ENCODE assay signal across 11 mouse cellular contexts in the genomic region with DNA sequence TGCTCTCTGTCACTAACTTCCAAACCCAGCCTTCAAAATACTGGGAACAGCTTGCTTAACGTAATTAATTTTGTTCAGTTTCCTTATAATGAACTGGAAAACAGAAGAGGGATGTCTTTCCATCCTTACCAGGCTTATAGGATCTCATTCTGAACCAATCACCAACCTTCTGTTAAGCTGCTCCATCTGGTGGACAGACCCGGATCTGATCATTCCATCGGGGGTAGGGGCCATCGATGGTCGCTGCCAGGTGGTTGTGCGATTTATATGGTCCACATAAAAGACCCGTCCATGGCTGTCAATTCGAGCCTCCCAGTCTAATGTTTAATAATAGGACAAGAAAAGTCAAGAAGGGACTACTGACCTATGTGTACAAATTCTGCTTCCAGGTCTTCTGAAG.
DNase-seq lines count a peak whose midpoint lies in the region; ATAC-seq and TF ChIP-seq lines count a peak whose summit lies in the region.
"Had no signal": no experiment of that assay in that cellular context is flagged by ENCODE, and none has a peak within 500 bp of the region (broad histone marks: within the 10 kb centered on the region; RNA-seq: fewer than 3 reads in every experiment).

No protein-coding gene starts in this region.

- H3K36me3 ChIP-seq in stomach, postnatal 0 days (ENCODE audit: control insufficient read depth, insufficient read depth, low read length) = no peaks in the 10 kb centered on the region
- H3K36me3 ChIP-seq: hindbrain, embryonic 10.5 days had no signal

- 0 out of 2 replicates have a peak, but pooled peaks have one; percentile 9 for TF ChIP-seq CTCF in cerebellum, adult 2 months (IDR thresholded peaks at IDR 0.05; ENCODE audit: borderline replicate concordance, insufficient read depth, low read depth, low read length)
- peak; percentile 50 for TF ChIP-seq CTCF in stomach, postnatal 0 days (IDR thresholded peaks at IDR 0.05; ENCODE audit: low read depth)

- H3K9me3 ChIP-seq in stomach, postnatal 0 days (ENCODE audit: control insufficient read depth, low read length) = no peaks in the 10 kb centered on the region
- H3K9me3 ChIP-seq: forebrain, embryonic 15.5 days; hindbrain, embryonic 10.5 days had no signal

- no peak overlapping the region for H3K4me3 ChIP-seq in cerebellum, adult 2 months (replicated peaks; ENCODE audit: insufficient read depth, low read depth, low read length)
- no peak overlapping the region for H3K4me3 ChIP-seq in stomach, postnatal 0 days (ENCODE audit: low read depth, low read length)
- H3K4me3 ChIP-seq: forebrain, embryonic 15.5 days; hindbrain, embryonic 10.5 days had no signal

- no peaks in the 10 kb centered on the region for H3K4me1 ChIP-seq in cerebellum, adult 2 months (ENCODE audit: control insufficient read depth, insufficient read depth, low read length)
- no peaks in the 10 kb centered on the region for H3K4me1 ChIP-seq in stomach, postnatal 0 days (replicated peaks; ENCODE audit: control insufficient read depth, insufficient read depth)
- H3K4me1 ChIP-seq: forebrain, embryonic 15.5 days; hindbrain, embryonic 10.5 days had no signal

- H3K27me3 ChIP-seq in cerebellum, adult 2 months (ENCODE audit: control insufficient read depth, insufficient read depth, low read length) = no peaks in the 10 kb centered on the region
- H3K27me3 ChIP-seq in stomach, postnatal 0 days (ENCODE audit: control insufficient read depth, insufficient read depth, low read length) = no peaks in the 10 kb centered on the region
- H3K27me3 ChIP-seq: forebrain, embryonic 15.5 days had no signal

- no peak overlapping the region for H3K4me2 ChIP-seq in stomach, postnatal 0 days (replicated peaks; ENCODE audit: low read depth)
- H3K4me2 ChIP-seq: forebrain, embryonic 15.5 days had no signal

- 30% methylated on average over 8 of the region's 8 CpGs for WGBS in cerebellum, adult 2 months
- 23% methylated on average over 8 of the region's 8 CpGs for WGBS in stomach, postnatal 0 days

- no peak for DNase-seq in cerebellum, adult 2 months
- no peak for DNase-seq in cerebellum, adult 18-20 months
- DNase-seq in kidney, postnatal 4 days = peak; percentile 2 to 6
- no peak for DNase-seq in kidney, adult 8-10 months
- DNase-seq in thymus, postnatal 14 days = peak; percentile 8
- no peak for DNase-seq in thymus, postnatal 0 days (ENCODE audit: low spot score)
- DNase-seq in stomach, postnatal 0 days (ENCODE audit: low spot score) = no peak
- no peak for DNase-seq in spleen, adult 18-20 months
- DNase-seq: heart, adult 18-20 months had no signal

- TF ChIP-seq EP300 in stomach, postnatal 0 days (optimal IDR thresholded peaks at IDR 0.05) = no peak

- no peak overlapping the region for H3K27ac ChIP-seq in cerebellum, adult 2 months (ENCODE audit: insufficient read depth, low read length)
- H3K27ac ChIP-seq in stomach, postnatal 0 days (replicated peaks) = no peak overlapping the region
- H3K27ac ChIP-seq: forebrain, embryonic 15.5 days; hindbrain, embryonic 10.5 days had no signal

- TF ChIP-seq POLR2A in cerebellum, adult 2 months (IDR thresholded peaks at IDR 0.05; ENCODE audit: borderline replicate concordance, insufficient read depth, low read length) = no peak

- ATAC-seq in stomach, postnatal 0 days (ENCODE audit: low FRiP score, low TSS enrichment) = no peak
- ATAC-seq: forebrain, embryonic 15.5 days had no signal

- H3K9ac ChIP-seq in stomach, postnatal 0 days (ENCODE audit: low read length) = no peak overlapping the region
- H3K9ac ChIP-seq: forebrain, embryonic 15.5 days had no signal

Comparison
In these comparisons a context has a peak if more than half of its experiments do, and no peak if none do; other contexts are left out.
1. DNase-seq: peak in kidney, postnatal 4 days (2 of 2) and thymus, postnatal 14 days (single experiment); none in cerebellum, adult 2 months (0 of 2), cerebellum, adult 18-20 months (0 of 2), kidney, adult 8-10 months (0 of 2), thymus, postnatal 0 days (single experiment), stomach, postnatal 0 days (single experiment) and spleen, adult 18-20 months (0 of 2).